Mouse (Mus musculus): Measurements from ENCODE around the gene Rap1gds1.

Gene Rap1gds1

GRCm38 (mm10) chr3:138877741-138878140, 197.3 kb downstream of the Rap1gds1 start:
- in situ Hi-C loops (cut with MboI), result no loop called here

GRCm38 (mm10) chr3:138876931-138877361, 198.1 kb downstream of the Rap1gds1 start:
- in situ Hi-C loops (cut with MboI), result no loop called here

GRCm38 (mm10) chr3:138876418-138876817, 198.6 kb downstream of the Rap1gds1 start:
- in situ Hi-C loops (cut with MboI), result no loop called here

GRCm38 (mm10) chr3:138875936-138876335, 199.1 kb downstream of the Rap1gds1 start:
- in situ Hi-C loops (cut with MboI), result no loop called here
